Mouse (Mus musculus): ENCODE results near the gene Kmt2b.

- TF ChIP-seq CTCF (IDR thresholded peaks at IDR 0.05; ENCODE audit: extremely low read depth, insufficient read length, insufficient replicate concordance, low read depth, low read length) (no peak), POLR2A (IDR thresholded peaks at IDR 0.05; ENCODE audit: low read depth, low read length) (no peak)
Measured at GRCm38 (mm10) chr7:30615049-30615760, 26.7 kb upstream of the Kmt2b start.

Data from small intestine, adult 2 months (tissue).